Mouse (Mus musculus) embryonic fibroblast, embryonic 13.5 days (primary cell): ENCODE results near the gene Gm3371. TPM values are rescaled to one million over a fixed set of nuclear protein-coding genes. Genes with fewer than 3 reads are reported as not detected.
"Not testable (repeated sequence)": the region's sequence is repeated elsewhere in the genome, so short reads cannot be mapped to it uniquely, and the experiment has no call there.

Source experiments
- H3K27ac ChIP-seq: 2 replicates; pipeline ENCODE4 v1.5.1; 2012; ENCODE audit warnings: low read length, control low read depth, inconsistent platforms; ENCODE audit not compliant: insufficient read depth
- H3K4me1 ChIP-seq: 2 replicates; pipeline ENCODE4 v1.6.1; 2011; ENCODE audit warnings: low read length; ENCODE audit not compliant: control insufficient read depth, insufficient read depth
- H3K4me3 ChIP-seq: 2 replicates; pipeline ENCODE4 v1.5.1; 2011; ENCODE audit warnings: mild to moderate bottlenecking, control low read depth, low read length; ENCODE audit not compliant: insufficient read depth
- polyA plus RNA-seq: library from polyadenylated mRNA; stranded (reverse); fragments of >200 nt; gene quantifications from 2 replicates; pipeline ENCODE4 v1.2.4, GENCODE M21; 2011; ENCODE audit warnings: low read depth; ENCODE audit not compliant: missing spikeins, insufficient read length

Gene Gm3371
- polyA plus RNA-seq: not detected in 2 replicates

GRCm38 (mm10) chr14:44410588-44410987, at the start of gene Gm3371:
Gm3371 (minus strand) TSS chr14:44410688.
- H3K4me3 ChIP-seq, H3K4me1 ChIP-seq, H3K27ac ChIP-seq: not testable (repeated sequence)

GRCm38 (mm10) chr14:44433335-44433734, 22.8 kb upstream of the Gm3371 start, which contains the start of gene Gm8232:
Gm8232 (plus strand) TSS chr14:44433635.
- not testable (repeated sequence) for H3K4me1 ChIP-seq, H3K27ac ChIP-seq

GRCm38 (mm10) chr14:44384233-44384632, 26.3 kb downstream of the Gm3371 start:
- H3K4me3 ChIP-seq, H3K4me1 ChIP-seq, H3K27ac ChIP-seq: not testable (repeated sequence)

More at GRCm38 (mm10) chr14:44433335-44433734, 22.8 kb upstream of the Gm3371 start, which contains the start of gene Gm8232:
- H3K4me3 ChIP-seq: not testable (repeated sequence)

GRCm38 (mm10) chr14:44365057-44365456, 45.4 kb downstream of the Gm3371 start, which contains the start of gene Gm8229:
Gm8229 (plus strand) TSS chr14:44365357.
- H3K4me3 ChIP-seq, H3K4me1 ChIP-seq, H3K27ac ChIP-seq: not testable (repeated sequence)

- not testable (repeated sequence) for H3K4me3 ChIP-seq, H3K4me1 ChIP-seq, H3K27ac ChIP-seq
Observed at GRCm38 (mm10) chr14:44362301-44362700, 48.2 kb downstream of the Gm3371 start.

GRCm38 (mm10) chr14:44361416-44361815, 49.1 kb downstream of the Gm3371 start:
- not testable (repeated sequence) for H3K4me1 ChIP-seq, H3K4me3 ChIP-seq, H3K27ac ChIP-seq

Other genes with a start within 250 kb of the Gm3371 start
- not detected in 2 replicates for gene Gm8212, start 213.0 kb downstream of the Gm3371 start, polyA plus RNA-seq
- not detected in 2 replicates for gene 4930503E14Rik, start 197.4 kb downstream of the Gm3371 start, polyA plus RNA-seq
- not detected in 2 replicates for gene Gm8220, start 125.1 kb downstream of the Gm3371 start, polyA plus RNA-seq
- gene Gm5930, start 72.1 kb downstream of the Gm3371 start, polyA plus RNA-seq: not detected in 2 replicates
- gene Gm8229, start 45.3 kb downstream of the Gm3371 start, polyA plus RNA-seq: not detected in 2 replicates
- gene Gm8232, start 22.9 kb upstream of the Gm3371 start, polyA plus RNA-seq: not detected in 2 replicates
- not detected in 2 replicates for gene BC061237, start 81.8 kb upstream of the Gm3371 start, polyA plus RNA-seq
- gene Gm17093, start 107.6 kb upstream of the Gm3371 start, polyA plus RNA-seq: not detected in 2 replicates
- not detected in 2 replicates for gene Gm8247, start 172.5 kb upstream of the Gm3371 start, polyA plus RNA-seq
- not detected in 2 replicates for gene Gm5624, start 217.2 kb upstream of the Gm3371 start, polyA plus RNA-seq